Mouse (Mus musculus): ENCODE results near the gene Josd1. TPM values are rescaled to one million over a fixed set of nuclear protein-coding genes. Genes with fewer than 3 reads are reported as not detected.

Gene Josd1
- polyA plus RNA-seq, 1 experiment = 40.6 TPM

DNA sequence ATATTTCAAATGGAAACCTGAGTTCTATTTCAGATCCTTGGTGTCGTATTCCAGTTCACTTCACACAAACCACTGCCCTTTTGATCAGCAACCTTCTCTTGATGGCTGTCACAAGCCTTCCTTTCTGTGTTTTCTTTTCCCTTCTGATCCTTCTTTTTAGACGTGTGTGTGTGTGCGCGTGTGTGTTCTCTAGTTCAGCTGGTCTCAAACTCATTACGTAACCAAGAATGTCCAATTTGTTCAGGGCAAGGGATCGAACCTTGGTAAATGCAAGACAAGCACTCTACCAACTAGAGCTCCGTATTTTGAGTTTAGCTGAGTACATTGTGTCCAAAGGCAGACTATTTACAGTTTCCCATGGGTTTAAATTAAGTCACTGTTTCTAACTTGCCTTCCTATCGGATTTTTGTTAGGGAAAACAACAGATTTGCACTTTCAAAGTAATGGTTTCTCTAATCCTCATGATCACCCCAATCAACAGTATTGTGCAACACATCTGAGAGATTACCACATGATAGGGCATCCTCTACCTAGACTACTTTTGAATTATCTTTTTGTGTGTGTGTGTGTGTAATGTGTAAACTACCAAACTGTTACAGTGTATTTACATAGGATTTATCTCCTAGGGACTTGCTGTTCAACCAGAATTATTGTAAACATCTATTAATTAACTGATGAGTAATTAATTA lies 693 bp upstream of the Josd1 start:
- H3ac ChIP-seq (ENCODE audit: control insufficient read depth, insufficient read length) = peak overlapping the region; percentile 84
- no peak for TF ChIP-seq MAX (IDR thresholded peaks at IDR 0.05; ENCODE audit: low read depth)
- peak; percentile 82 for TF ChIP-seq CEBPB (IDR thresholded peaks at IDR 0.05; ENCODE audit: insufficient read depth, poor library complexity, severe bottlenecking)
- TF ChIP-seq POLR2AphosphoS2 (IDR thresholded peaks at IDR 0.05; ENCODE audit: insufficient read length, low read depth) = no peak
- TF ChIP-seq REST (IDR thresholded peaks at IDR 0.05; ENCODE audit: insufficient read depth, insufficient read length) = no peak
- H3K79me2 ChIP-seq (ENCODE audit: control insufficient read depth, insufficient read depth) = peaks cover 62% of the 10 kb centered on the region
- H3K4me2 ChIP-seq (ENCODE audit: low read depth) = peak overlapping the region; percentile 91
- peak overlapping the region; percentile 61 for H3K4me3 ChIP-seq
- no peaks in the 10 kb centered on the region for H3K36me3 ChIP-seq (ENCODE audit: control insufficient read depth, insufficient read depth)
- H3K27me3 ChIP-seq (ENCODE audit: control insufficient read depth, insufficient read depth, insufficient read length) = no peaks in the 10 kb centered on the region

DNA sequence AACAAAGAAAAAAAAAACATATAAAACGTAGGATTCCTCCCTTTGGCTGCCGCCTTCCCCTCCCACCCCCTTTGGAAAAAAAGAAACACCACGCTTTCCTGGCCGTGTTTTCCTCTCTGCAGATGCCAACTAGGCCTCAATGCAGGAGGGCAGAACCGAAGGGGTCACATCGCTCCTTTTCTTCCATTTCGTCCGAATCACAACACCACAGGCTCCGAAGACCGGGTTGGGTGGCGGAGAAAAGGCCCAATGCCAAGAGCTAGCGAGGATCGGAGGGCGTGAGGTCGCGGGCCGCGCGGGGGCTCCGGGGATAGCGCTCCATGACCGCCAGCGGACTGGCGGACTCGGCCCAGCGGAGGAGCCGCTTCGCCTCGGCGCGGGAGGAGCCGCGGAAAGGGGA lies 544 bp downstream of the Josd1 start:
- Histone ChIP-seq H3ac (ENCODE audit: control insufficient read depth, insufficient read length) (peak overlapping the region; percentile 84), H3K27me3 (ENCODE audit: control insufficient read depth, insufficient read depth, insufficient read length) (no peaks in the 10 kb centered on the region), H3K4me3 (peak overlapping the region; percentile 61), H3K36me3 (ENCODE audit: control insufficient read depth, insufficient read depth) (no peaks in the 10 kb centered on the region), H3K79me2 (ENCODE audit: control insufficient read depth, insufficient read depth) (peaks cover 62% of the 10 kb centered on the region), H3K4me2 (ENCODE audit: low read depth) (peak overlapping the region; percentile 90)
- TF ChIP-seq USF1 (IDR thresholded peaks at IDR 0.05; ENCODE audit: low read depth) (no peak), REST (IDR thresholded peaks at IDR 0.05; ENCODE audit: insufficient read depth, insufficient read length) (no peak), CEBPB (IDR thresholded peaks at IDR 0.05; ENCODE audit: insufficient read depth, poor library complexity, severe bottlenecking) (no peak), SRF (IDR thresholded peaks at IDR 0.05; ENCODE audit: control insufficient read depth, insufficient read length, low read depth) (no peak), MAX (IDR thresholded peaks at IDR 0.05; ENCODE audit: low read depth) (no peak), POLR2A (IDR thresholded peaks at IDR 0.05; ENCODE audit: insufficient read length, low read depth) (no peak), POLR2AphosphoS2 (IDR thresholded peaks at IDR 0.05; ENCODE audit: insufficient read length, low read depth) (no peak), TCF12 (IDR thresholded peaks at IDR 0.05; ENCODE audit: insufficient read depth, poor library complexity, severe bottlenecking) (no peak), TCF3 (IDR thresholded peaks at IDR 0.05; ENCODE audit: insufficient read length, low read depth) (no peak), MYOD1 (IDR thresholded peaks at IDR 0.05; ENCODE audit: control insufficient read depth in 1 of 3, insufficient read length in 2 of 3, low read depth in 2 of 3) (no peak), MYOG (IDR thresholded peaks at IDR 0.05; ENCODE audit: control insufficient read depth in 1 of 3, insufficient read depth in 1 of 3, insufficient read length in 2 of 3, low read depth in 2 of 3) (no peak), E2F4 (IDR thresholded peaks at IDR 0.05; ENCODE audit: insufficient read depth) (no peak)

DNA sequence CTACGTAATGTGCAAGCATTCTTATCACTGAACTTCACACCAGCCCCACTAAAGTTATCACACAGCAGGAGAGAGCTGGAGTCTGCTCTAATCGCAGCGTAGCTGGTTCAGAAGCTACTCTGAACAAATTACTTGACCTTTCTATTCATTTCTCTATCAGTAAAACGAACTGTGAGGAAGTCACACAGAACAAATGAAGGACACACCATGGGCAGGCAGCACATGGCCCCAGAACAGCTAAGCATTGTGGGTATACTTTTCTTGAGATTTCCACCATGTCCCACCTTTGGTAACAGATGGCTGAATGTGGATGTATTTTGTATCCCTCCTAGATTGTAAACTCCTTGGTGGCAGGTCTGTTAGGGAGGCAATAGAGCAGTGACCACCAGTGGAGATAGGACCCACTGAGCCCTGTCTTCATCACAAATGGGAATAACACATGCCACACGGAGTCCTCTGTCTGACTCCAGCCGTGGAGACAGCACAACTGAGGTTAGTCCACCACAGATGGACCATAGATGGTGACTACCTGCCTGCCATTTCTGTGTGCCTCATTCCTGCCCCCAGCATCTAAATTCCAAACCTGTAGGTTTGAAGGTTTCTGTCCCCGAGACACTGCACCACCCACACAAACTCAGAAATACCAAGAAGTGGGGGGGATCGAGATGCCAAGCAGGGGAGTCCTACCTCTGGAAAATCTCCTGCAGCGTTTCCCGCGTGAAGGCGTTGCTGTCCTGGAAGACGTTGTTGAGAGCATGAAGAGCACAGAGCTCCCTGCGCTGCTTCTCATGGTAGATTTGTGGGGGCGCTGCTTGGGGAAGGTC lies 1.5 kb downstream of the Josd1 start:
- Histone ChIP-seq H3K79me2 (ENCODE audit: control insufficient read depth, insufficient read depth) (peaks cover 62% of the 10 kb centered on the region), H3K4me2 (ENCODE audit: low read depth) (peak overlapping the region; percentile 90), H3K4me3 (peak overlapping the region; percentile 61), H3K27me3 (ENCODE audit: control insufficient read depth, insufficient read depth, insufficient read length) (no peaks in the 10 kb centered on the region), H3ac (ENCODE audit: control insufficient read depth, insufficient read length) (peak overlapping the region; percentile 84), H3K36me3 (ENCODE audit: control insufficient read depth, insufficient read depth) (no peaks in the 10 kb centered on the region)
- no peak for TF ChIP-seq MYOD1 (IDR thresholded peaks at IDR 0.05; ENCODE audit: control insufficient read depth in 1 of 3, insufficient read length in 2 of 3, low read depth in 2 of 3)
- no peak for TF ChIP-seq USF1 (IDR thresholded peaks at IDR 0.05; ENCODE audit: low read depth)
- no peak for TF ChIP-seq POLR2A (IDR thresholded peaks at IDR 0.05; ENCODE audit: insufficient read length, low read depth)
- TF ChIP-seq MYOG (IDR thresholded peaks at IDR 0.05; ENCODE audit: control insufficient read depth in 1 of 3, insufficient read depth in 1 of 3, insufficient read length in 2 of 3, low read depth in 2 of 3) = no peak
- TF ChIP-seq REST (IDR thresholded peaks at IDR 0.05; ENCODE audit: insufficient read depth, insufficient read length) = no peak
- peak; percentile 45 for TF ChIP-seq MAX (IDR thresholded peaks at IDR 0.05; ENCODE audit: low read depth)
- TF ChIP-seq SRF (IDR thresholded peaks at IDR 0.05; ENCODE audit: control insufficient read depth, insufficient read length, low read depth) = no peak

DNA sequence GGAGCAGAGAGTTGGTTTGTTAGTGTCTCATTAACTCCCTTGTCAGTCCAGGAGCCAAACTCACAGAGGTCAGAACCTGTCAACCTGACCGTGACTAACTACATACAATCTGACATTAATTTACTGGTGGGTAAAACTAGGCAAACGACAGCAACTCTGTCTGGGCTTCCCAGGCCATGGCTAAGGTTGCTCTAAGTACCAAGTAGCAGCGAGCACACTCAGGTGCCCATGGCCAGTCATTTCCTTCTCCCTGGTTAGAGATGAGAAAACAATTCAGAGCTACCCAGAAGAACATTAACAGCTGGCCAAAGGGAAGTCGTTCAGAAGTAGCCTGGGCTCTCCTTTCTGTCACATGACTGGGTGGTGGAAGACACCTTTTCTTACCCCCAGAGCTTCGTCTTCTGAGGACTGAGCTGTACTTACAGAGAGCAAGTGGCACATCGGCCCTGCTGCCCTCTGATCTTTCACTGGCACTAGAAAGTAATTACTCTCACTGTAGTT lies 2.5 kb downstream of the Josd1 start:
- H3K27me3 ChIP-seq (ENCODE audit: control insufficient read depth, insufficient read depth, insufficient read length) = no peaks in the 10 kb centered on the region
- H3K79me2 ChIP-seq (ENCODE audit: control insufficient read depth, insufficient read depth) = peaks cover 72% of the 10 kb centered on the region
- TF ChIP-seq USF1 (IDR thresholded peaks at IDR 0.05; ENCODE audit: low read depth) = peak; percentile 66
- no peak for TF ChIP-seq TCF3 (IDR thresholded peaks at IDR 0.05; ENCODE audit: insufficient read length, low read depth)
- no peaks in the 10 kb centered on the region for H3K36me3 ChIP-seq (ENCODE audit: control insufficient read depth, insufficient read depth)
- H3K4me3 ChIP-seq = peak overlapping the region; percentile 61
- peak overlapping the region; percentile 90 for H3K4me2 ChIP-seq (ENCODE audit: low read depth)
- no peak overlapping the region for H3ac ChIP-seq (ENCODE audit: control insufficient read depth, insufficient read length)

GRCm38 (mm10) chr15:79684616-79685015 lies 3.1 kb downstream of the Josd1 start:
- H3K27me3 ChIP-seq (ENCODE audit: control insufficient read depth, insufficient read depth, insufficient read length) = no peaks in the 10 kb centered on the region
- peak overlapping the region; percentile 61 for H3K4me3 ChIP-seq
- no peak for TF ChIP-seq POLR2A (IDR thresholded peaks at IDR 0.05; ENCODE audit: insufficient read length, low read depth)
- no peak for TF ChIP-seq POLR2AphosphoS2 (IDR thresholded peaks at IDR 0.05; ENCODE audit: insufficient read length, low read depth)
- TF ChIP-seq MYOD1 (IDR thresholded peaks at IDR 0.05; ENCODE audit: control insufficient read depth in 1 of 3, insufficient read length in 2 of 3, low read depth in 2 of 3) = no peak
- no peak for TF ChIP-seq MAX (IDR thresholded peaks at IDR 0.05; ENCODE audit: low read depth)
- no peak for TF ChIP-seq SRF (IDR thresholded peaks at IDR 0.05; ENCODE audit: control insufficient read depth, insufficient read length, low read depth)
- no peak for TF ChIP-seq CEBPB (IDR thresholded peaks at IDR 0.05; ENCODE audit: insufficient read depth, poor library complexity, severe bottlenecking)
- no peak for TF ChIP-seq MYOG (IDR thresholded peaks at IDR 0.05; ENCODE audit: control insufficient read depth in 1 of 3, insufficient read depth in 1 of 3, insufficient read length in 2 of 3, low read depth in 2 of 3)
- TF ChIP-seq TCF3 (IDR thresholded peaks at IDR 0.05; ENCODE audit: insufficient read length, low read depth) = no peak
- TF ChIP-seq REST (IDR thresholded peaks at IDR 0.05; ENCODE audit: insufficient read depth, insufficient read length) = no peak
- TF ChIP-seq TCF12 (IDR thresholded peaks at IDR 0.05; ENCODE audit: insufficient read depth, poor library complexity, severe bottlenecking) = no peak
- TF ChIP-seq USF1 (IDR thresholded peaks at IDR 0.05; ENCODE audit: low read depth) = no peak
- TF ChIP-seq E2F4 (IDR thresholded peaks at IDR 0.05; ENCODE audit: insufficient read depth) = no peak
- peak overlapping the region; percentile 90 for H3K4me2 ChIP-seq (ENCODE audit: low read depth)
- no peak overlapping the region for H3ac ChIP-seq (ENCODE audit: control insufficient read depth, insufficient read length)
- peaks cover 78% of the 10 kb centered on the region for H3K79me2 ChIP-seq (ENCODE audit: control insufficient read depth, insufficient read depth)
- no peaks in the 10 kb centered on the region for H3K36me3 ChIP-seq (ENCODE audit: control insufficient read depth, insufficient read depth)
